Mouse (Mus musculus): ENCODE measurements around the gene Coa5.

The Coa5 gene

GRCm38 (mm10) chr1:37429366-37430296 is at the start of gene Coa5, which contains the start of gene Unc50:
TSS of gene Coa5 (minus strand) at chr1:37430103.
TSS of gene Unc50 (plus strand) at chr1:37430139.
- DNase-seq = peak; percentile 88 to 93

GRCm38 (mm10) chr1:37479074-37479473 is 49.2 kb upstream of the Coa5 start:
- DNase-seq = peak; percentile 39 to 60

- no peak for DNase-seq
These were observed 48.5 kb upstream of the Coa5 start for GRCm38 (mm10) chr1:37478416-37478815.

- no peak for DNase-seq
These were observed 48.0 kb upstream of the Coa5 start for GRCm38 (mm10) chr1:37477928-37478327.

GRCm38 (mm10) chr1:37477250-37477649 is 47.3 kb upstream of the Coa5 start:
- no peak for DNase-seq

GRCm38 (mm10) chr1:37475312-37475711 is 45.4 kb upstream of the Coa5 start:
- no peak for DNase-seq

GRCm38 (mm10) chr1:37474634-37475190 is 44.8 kb upstream of the Coa5 start:
- no peak for DNase-seq

GRCm38 (mm10) chr1:37474046-37474445 is 44.1 kb upstream of the Coa5 start:
- DNase-seq = no peak

- peak; percentile 50 to 72 for DNase-seq
These were observed 43.3 kb upstream of the Coa5 start for GRCm38 (mm10) chr1:37473251-37473650.

- peak; percentile 30 to 55 for DNase-seq
These were observed 41.6 kb upstream of the Coa5 start for GRCm38 (mm10) chr1:37471179-37472148.

GRCm38 (mm10) chr1:37469007-37469406 is 39.1 kb upstream of the Coa5 start:
- no peak for DNase-seq

GRCm38 (mm10) chr1:37467806-37468205 is 37.9 kb upstream of the Coa5 start:
- DNase-seq = no peak

GRCm38 (mm10) chr1:37466322-37466995 is 36.6 kb upstream of the Coa5 start:
- DNase-seq = no peak

- no peak for DNase-seq
These were observed 35.1 kb upstream of the Coa5 start for GRCm38 (mm10) chr1:37464878-37465452.

- DNase-seq = no peak
These were observed 27.6 kb upstream of the Coa5 start for GRCm38 (mm10) chr1:37457546-37457945.

GRCm38 (mm10) chr1:37451270-37451669 is 21.4 kb upstream of the Coa5 start:
- no peak for DNase-seq

- no peak for DNase-seq
These were observed 18.6 kb upstream of the Coa5 start for GRCm38 (mm10) chr1:37448361-37449095.

GRCm38 (mm10) chr1:37442848-37443835 is 13.2 kb upstream of the Coa5 start:
- no peak for DNase-seq

- DNase-seq = no peak
These were observed 6.5 kb upstream of the Coa5 start for GRCm38 (mm10) chr1:37436419-37436818.

- DNase-seq = no peak
These were observed 466 bp upstream of the Coa5 start for GRCm38 (mm10) chr1:37430297-37430840.
